Mouse (Mus musculus): ENCODE data around the gene Tmem175. TPM values are rescaled to one million over a fixed set of nuclear protein-coding genes. Genes with fewer than 3 reads are reported as not detected.

The Tmem175 gene
- polyA plus RNA-seq, 1 experiment from 2014 or later: 28.0 TPM

DNA sequence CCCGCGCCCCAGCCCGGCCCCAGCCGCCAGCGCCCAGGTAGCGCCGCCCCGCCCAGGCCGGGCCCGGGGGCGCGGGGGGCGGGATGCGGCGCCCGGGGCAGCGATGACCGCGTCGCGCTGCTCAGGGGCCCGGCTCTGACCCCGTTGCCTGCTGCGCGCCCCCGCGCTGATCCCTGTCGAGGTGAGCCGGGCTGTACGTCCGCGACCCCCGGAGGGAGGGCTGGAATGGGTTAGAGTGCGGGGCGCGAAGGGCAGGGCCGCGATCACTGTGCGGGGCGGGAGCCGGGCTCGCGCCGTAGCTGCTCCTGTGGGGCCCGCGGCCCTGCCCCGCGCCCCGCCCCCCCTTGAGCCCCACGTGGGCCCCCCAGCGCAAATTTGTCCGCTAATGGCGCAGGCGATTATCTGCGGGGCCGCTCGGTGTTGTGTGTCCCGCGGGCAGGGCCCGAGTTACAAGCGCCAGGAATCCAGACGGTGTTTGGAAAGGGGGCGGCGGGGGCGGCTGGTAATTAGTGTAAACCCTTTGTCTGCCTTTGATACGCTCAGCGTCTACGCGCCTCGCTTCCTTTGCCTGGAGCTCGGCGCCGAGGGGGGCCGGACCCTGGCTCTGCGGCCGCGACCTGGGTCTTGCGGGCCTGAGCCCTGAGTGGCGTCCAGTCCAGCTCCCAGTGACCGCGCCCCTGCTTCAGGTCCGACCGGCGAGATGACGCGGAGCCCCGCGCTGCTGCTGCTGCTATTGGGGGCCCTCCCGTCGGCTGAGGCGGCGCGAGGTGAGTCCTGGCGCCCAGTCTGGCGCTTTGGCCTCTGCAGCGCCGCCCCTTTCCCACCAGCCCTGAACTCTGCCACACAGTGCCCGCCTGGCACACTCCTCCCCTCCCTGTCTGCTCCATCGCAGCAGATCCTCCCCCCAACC lies 65.0 kb downstream of the Tmem175 start:
- no peaks in the 10 kb centered on the region for H3K9me3 ChIP-seq (ENCODE audit: control insufficient read depth, low read length)
- ATAC-seq (replicated peaks; ENCODE audit: low FRiP score, low TSS enrichment, low read depth): peak; percentile 58
- peaks cover 26% of the 10 kb centered on the region for H3K4me1 ChIP-seq (replicated peaks; ENCODE audit: control insufficient read depth, insufficient read depth, low read length)
- H3K4me3 ChIP-seq (ENCODE audit: low read depth, low read length): peak overlapping the region; percentile 79
- H3K9ac ChIP-seq (ENCODE audit: low read length): peak overlapping the region; percentile 68
- H3K27ac ChIP-seq (ENCODE audit: low read depth): peak overlapping the region; percentile 38; the same call in 1 of the 2 replicates
- WGBS: under 1% methylated on average over 89 of the region's 99 CpGs
- H3K4me2 ChIP-seq (ENCODE audit: low read length): peak overlapping the region; percentile 62
- no peaks in the 10 kb centered on the region for H3K36me3 ChIP-seq (ENCODE audit: control insufficient read depth, insufficient read depth, low read length)
- no peaks in the 10 kb centered on the region for H3K27me3 ChIP-seq (replicated peaks; ENCODE audit: control insufficient read depth, insufficient read depth, low read length)
- peak; percentile 74 for DNase-seq (ENCODE audit: low spot score)

DNA sequence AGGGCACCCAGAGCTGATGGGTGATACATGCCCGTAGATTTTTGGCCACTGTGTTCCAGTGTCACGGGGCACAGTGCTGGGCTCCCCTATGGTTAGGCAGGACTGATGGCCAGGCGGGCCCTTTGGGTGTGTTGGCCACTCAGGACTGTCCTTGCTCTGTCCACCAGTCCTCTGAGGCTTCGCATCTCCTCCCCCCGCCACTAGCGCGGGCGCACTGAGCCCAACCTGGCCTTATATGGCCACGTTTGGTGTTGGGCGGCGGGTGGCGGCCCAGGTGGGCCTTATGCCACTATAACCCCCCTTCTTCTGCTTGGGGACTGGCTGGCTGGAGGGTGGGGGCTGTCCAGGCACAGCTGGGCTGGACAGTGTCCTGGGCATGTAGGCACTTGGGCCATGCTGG lies 66.3 kb downstream of the Tmem175 start:
- Histone ChIP-seq H3K9me3 (ENCODE audit: control insufficient read depth, low read length) (no peaks in the 10 kb centered on the region), H3K27me3 (replicated peaks; ENCODE audit: control insufficient read depth, insufficient read depth, low read length) (no peaks in the 10 kb centered on the region), H3K4me3 (ENCODE audit: low read depth, low read length) (no peak overlapping the region), H3K27ac (ENCODE audit: low read depth) (no peak overlapping the region), H3K9ac (ENCODE audit: low read length) (no peak overlapping the region), H3K4me1 (replicated peaks; ENCODE audit: control insufficient read depth, insufficient read depth, low read length) (peaks cover 29% of the 10 kb centered on the region), H3K4me2 (ENCODE audit: low read length) (no peak overlapping the region), H3K36me3 (ENCODE audit: control insufficient read depth, insufficient read depth, low read length) (no peaks in the 10 kb centered on the region)
- DNase-seq (ENCODE audit: low spot score): no peak
- ATAC-seq (replicated peaks; ENCODE audit: low FRiP score, low TSS enrichment, low read depth): no peak
- 87% methylated on average over 12 of the region's 12 CpGs for WGBS

DNA sequence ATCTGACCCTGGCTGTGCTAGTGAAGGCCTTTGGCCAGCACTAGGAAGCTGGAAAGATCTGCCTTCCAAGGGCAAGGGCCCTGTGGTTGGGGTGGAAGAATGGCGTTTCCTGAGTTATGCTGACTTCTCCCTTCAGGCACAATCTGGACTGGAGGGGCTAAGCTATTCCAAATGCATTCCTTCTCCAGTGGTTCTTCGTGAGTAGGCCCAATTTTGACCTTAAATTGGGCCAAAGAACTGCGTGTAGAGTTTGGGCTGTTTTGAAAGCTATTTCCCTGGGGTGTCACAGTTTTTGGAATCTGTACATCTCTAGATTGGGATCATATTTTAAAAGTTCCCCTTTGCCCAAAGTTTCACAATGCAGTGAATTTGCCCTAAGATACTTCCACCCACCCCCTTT lies 67.0 kb downstream of the Tmem175 start:
- 0 out of 2 replicates have a peak overlapping the region, but pooled peaks have one; percentile 6 for H3K4me2 ChIP-seq (ENCODE audit: low read length)

DNA sequence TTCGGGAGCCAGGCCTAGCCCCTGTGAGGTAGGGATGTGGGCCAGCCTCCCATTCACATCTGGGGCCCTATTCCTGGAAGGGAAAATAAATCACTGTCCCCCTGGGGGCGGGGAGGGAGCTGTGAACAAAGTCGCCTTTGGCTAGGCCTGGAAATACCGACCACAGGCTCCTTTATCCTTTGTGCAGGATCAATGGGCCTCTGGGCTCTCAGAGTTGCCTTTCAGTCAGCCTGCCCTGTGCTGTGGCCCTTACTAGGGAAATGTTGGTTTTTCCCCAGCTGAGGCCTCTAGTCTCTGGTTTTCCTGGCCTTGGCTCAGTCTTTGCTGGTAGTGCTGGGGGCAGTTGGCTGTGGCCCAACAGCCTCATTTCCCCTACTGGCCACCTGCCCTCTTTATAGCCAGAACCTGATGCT lies 67.8 kb downstream of the Tmem175 start:
- H3K27ac ChIP-seq (ENCODE audit: low read depth): peak overlapping the region; percentile 33; the same call in 1 of the 2 replicates
- ATAC-seq (replicated peaks; ENCODE audit: low FRiP score, low TSS enrichment, low read depth): no peak
- peaks cover 25% of the 10 kb centered on the region for H3K4me1 ChIP-seq (replicated peaks; ENCODE audit: control insufficient read depth, insufficient read depth, low read length)
- no peak for DNase-seq (ENCODE audit: low spot score)
- no peaks in the 10 kb centered on the region for H3K27me3 ChIP-seq (replicated peaks; ENCODE audit: control insufficient read depth, insufficient read depth, low read length)
- no peak overlapping the region for H3K4me2 ChIP-seq (ENCODE audit: low read length)
- 26% methylated on average over 4 of the region's 4 CpGs for WGBS
- H3K9ac ChIP-seq (ENCODE audit: low read length): no peak overlapping the region
- H3K9me3 ChIP-seq (ENCODE audit: control insufficient read depth, low read length): no peaks in the 10 kb centered on the region
- no peak overlapping the region for H3K4me3 ChIP-seq (ENCODE audit: low read depth, low read length)
- no peaks in the 10 kb centered on the region for H3K36me3 ChIP-seq (ENCODE audit: control insufficient read depth, insufficient read depth, low read length)

More for the DNA sequence above, 67.0 kb downstream of the Tmem175 start:
- no peak overlapping the region for H3K4me3 ChIP-seq (ENCODE audit: low read depth, low read length)
- no peak overlapping the region for H3K9ac ChIP-seq (ENCODE audit: low read length)
- H3K27ac ChIP-seq (ENCODE audit: low read depth): no peak overlapping the region
- ATAC-seq (replicated peaks; ENCODE audit: low FRiP score, low TSS enrichment, low read depth) (no peak), DNase-seq (ENCODE audit: low spot score) (no peak)
- H3K27me3 ChIP-seq (replicated peaks; ENCODE audit: control insufficient read depth, insufficient read depth, low read length): no peaks in the 10 kb centered on the region
- H3K4me1 ChIP-seq (replicated peaks; ENCODE audit: control insufficient read depth, insufficient read depth, low read length): peaks cover 29% of the 10 kb centered on the region
- WGBS: 83% methylated on average over 3 of the region's 3 CpGs
- H3K9me3 ChIP-seq (ENCODE audit: control insufficient read depth, low read length): no peaks in the 10 kb centered on the region
- H3K36me3 ChIP-seq (ENCODE audit: control insufficient read depth, insufficient read depth, low read length): no peaks in the 10 kb centered on the region

Other genes with a start within 250 kb of the Tmem175 start
- 0.19 and 0.34 TPM in 2 replicates for gene Pde6b, start 241.4 kb upstream of the Tmem175 start, polyA plus RNA-seq (2014; fragmentation: Nextera tagmentation; extraction: Ambion mirVana)
- gene Atp5k, start 195.3 kb upstream of the Tmem175 start, polyA plus RNA-seq (2014; fragmentation: Nextera tagmentation; extraction: Ambion mirVana): 452 and 522 TPM in 2 replicates
- 0.07 and 0.50 TPM in 2 replicates for gene Mfsd7a, start 180.9 kb upstream of the Tmem175 start, polyA plus RNA-seq (2014; fragmentation: Nextera tagmentation; extraction: Ambion mirVana)
- gene Pcgf3, start 168.5 kb upstream of the Tmem175 start, polyA plus RNA-seq (2014; fragmentation: Nextera tagmentation; extraction: Ambion mirVana): 20.9 and 24.9 TPM in 2 replicates
- 3.1 and 3.2 TPM in 2 replicates for gene Cplx1, start 79.7 kb upstream of the Tmem175 start, polyA plus RNA-seq (2014; fragmentation: Nextera tagmentation; extraction: Ambion mirVana)
- 62.9 and 65.5 TPM in 2 replicates for gene Gak, start within 50 bp of the Tmem175 start, polyA plus RNA-seq (2014; fragmentation: Nextera tagmentation; extraction: Ambion mirVana)
- 13.4 and 15.2 TPM in 2 replicates for gene Idua, start 30.6 kb downstream of the Tmem175 start, polyA plus RNA-seq (2014; fragmentation: Nextera tagmentation; extraction: Ambion mirVana)
- gene Dgkq, start 39.9 kb downstream of the Tmem175 start, polyA plus RNA-seq (2014; fragmentation: Nextera tagmentation; extraction: Ambion mirVana): 8.0 and 10.1 TPM in 2 replicates
- 1.1 and 1.2 TPM in 2 replicates for gene Slc26a1, start 45.8 kb downstream of the Tmem175 start, polyA plus RNA-seq (2014; fragmentation: Nextera tagmentation; extraction: Ambion mirVana)
- gene Fgfrl1, start 62.6 kb downstream of the Tmem175 start, polyA plus RNA-seq (2014; fragmentation: Nextera tagmentation; extraction: Ambion mirVana): 17.9 and 26.6 TPM in 2 replicates
- not detected in 2 replicates for gene Rnf212, start 145.2 kb downstream of the Tmem175 start, polyA plus RNA-seq (2014; fragmentation: Nextera tagmentation; extraction: Ambion mirVana)
- gene Tmed11, start 165.6 kb downstream of the Tmem175 start, polyA plus RNA-seq (2014; fragmentation: Nextera tagmentation; extraction: Ambion mirVana): not detected in 2 replicates
- gene Vmn2r8, start 179.1 kb downstream of the Tmem175 start, polyA plus RNA-seq (2014; fragmentation: Nextera tagmentation; extraction: Ambion mirVana): not detected in 2 replicates
- not detected in 2 replicates for gene Vmn2r9, start 222.8 kb downstream of the Tmem175 start, polyA plus RNA-seq (2014; fragmentation: Nextera tagmentation; extraction: Ambion mirVana)